Mouse (Mus musculus) cerebellum, postnatal 14 days (tissue): Measurements from ENCODE around the gene Rnf207.
A peak's percentile ranks its signal among the peaks of the same experiment; 100 is the strongest.

ENCODE experiments used
- DNase-seq, 2 experiments: peaks; one replicate each; pipeline ENCODE4 v3.0.0; 2021; ENCODE audit warnings: mixed read lengths in 2 of 2

The Rnf207 gene

DNA sequence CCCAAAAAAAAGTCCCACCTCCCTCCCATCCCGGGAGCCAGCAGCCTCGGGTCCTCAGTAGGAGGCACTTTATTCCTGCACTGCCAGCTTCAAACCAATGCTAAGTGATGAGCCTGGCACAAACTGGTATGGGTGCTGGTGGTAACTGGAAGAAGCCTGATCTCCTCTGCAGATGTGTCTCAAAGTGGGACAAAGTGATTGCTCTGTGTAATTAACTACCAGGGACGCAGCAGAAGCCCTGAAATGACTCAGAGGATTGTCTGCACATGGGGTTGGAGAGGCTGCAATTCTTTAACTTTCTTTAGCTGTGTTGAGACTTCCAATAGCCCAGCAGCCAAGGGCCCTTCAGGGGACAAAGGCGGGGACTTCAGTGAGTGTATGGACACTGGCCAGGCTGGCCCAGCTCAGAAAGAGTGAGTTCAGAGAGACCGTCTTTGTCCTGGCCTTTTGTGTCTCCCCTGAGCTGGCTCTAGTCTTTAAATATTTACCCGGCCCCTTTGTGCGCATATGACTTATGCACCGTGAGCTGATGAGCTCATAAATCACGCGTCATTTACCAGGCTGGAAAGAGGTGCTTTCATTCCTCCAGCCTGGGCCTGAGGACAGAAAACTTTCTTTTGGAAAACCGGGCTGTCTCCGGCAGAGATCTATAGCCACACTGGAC, 26.6 kb downstream of the Rnf207 start:
- no peak for DNase-seq

DNA sequence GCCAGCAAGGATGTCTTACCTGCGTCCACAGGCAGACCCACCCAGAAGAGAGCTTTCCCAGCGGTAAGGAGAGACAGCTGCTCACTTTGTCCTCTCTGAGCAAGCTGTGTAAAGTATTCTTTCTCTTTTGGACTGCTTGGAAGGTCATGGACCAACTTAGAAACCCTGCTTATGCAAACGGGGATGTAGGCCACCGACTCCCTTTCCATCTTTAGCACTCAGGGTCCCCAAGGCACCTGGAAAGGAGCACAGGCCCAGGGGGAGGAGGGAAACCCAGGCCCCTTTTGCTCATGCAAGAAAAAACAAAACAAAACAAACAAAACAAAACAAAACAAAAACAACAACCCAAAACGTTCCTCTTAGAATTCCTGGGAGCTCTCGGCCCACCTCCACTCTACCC, 27.2 kb downstream of the Rnf207 start, which contains the start of gene Hes3:
Gene Hes3 (minus strand): TSS at position 101 of the 400 bp plus-strand sequence.
- no peak for DNase-seq

DNA sequence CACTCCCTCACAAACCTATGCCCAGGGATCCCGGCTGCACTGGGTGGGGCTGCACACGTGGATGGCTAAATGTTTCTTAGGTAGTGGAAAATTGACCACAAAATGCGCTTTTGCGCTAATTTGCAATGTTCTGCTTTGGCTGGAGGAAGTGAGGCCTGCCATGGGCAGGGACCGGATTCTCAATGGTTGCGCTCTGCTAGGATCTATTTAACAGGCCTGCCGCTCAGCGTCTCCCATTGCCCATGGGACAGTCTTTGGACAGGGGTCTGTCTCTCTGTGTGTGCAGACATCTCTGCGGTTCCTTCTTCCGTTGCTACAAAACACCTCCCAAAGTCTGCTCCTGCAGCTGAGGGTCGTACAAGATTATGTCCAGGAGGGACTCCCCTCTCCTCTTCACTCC, 27.8 kb downstream of the Rnf207 start:
- no peak for DNase-seq

DNA sequence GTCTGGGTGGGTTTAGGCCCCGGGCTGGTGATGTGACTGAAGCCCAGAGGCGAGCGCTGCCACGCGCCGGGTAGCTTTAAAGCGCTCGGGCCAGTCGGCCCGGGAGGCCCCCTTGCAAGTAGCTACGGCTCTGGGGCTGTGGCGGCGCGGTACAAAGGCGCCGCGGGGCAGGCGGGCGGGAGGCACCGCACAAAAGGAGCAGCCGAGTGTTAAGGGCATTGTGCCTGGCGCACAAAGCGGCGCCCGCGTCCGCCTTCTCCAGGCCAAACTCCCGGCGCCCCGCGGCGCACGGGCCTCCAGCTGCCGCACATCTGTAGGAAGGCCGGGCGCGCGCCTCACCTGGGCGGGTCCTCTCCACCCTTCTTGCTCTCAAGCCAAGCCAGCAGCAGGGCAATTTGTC, 28.4 kb downstream of the Rnf207 start:
- no peak for DNase-seq

DNA sequence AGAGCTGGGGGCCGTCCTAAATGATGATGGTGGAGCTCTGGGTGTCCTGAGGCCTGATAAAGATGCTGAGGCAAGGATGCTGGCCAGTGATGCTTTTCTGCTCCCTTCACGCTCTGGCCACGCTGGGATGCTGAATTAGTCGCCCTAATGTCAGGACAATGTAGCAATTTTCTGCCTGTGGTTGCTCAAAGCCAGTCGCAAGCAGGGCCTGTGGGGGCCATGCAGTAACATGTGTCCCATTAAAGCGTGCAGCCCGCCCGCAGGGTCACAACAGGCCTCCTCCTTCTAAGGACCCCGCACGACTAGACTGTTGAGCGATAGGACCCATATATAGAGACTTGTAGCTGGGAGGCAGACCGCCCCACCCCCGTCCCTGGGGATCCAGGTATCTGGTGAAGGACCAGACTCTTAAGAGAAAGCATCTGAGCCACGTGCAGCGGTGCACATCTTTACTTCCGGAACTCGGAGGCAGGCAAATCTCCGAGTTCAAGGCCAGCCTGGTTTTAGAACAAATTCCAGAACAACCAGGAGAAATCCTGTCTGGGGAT, 30.3 kb downstream of the Rnf207 start:
- no peak for DNase-seq

DNA sequence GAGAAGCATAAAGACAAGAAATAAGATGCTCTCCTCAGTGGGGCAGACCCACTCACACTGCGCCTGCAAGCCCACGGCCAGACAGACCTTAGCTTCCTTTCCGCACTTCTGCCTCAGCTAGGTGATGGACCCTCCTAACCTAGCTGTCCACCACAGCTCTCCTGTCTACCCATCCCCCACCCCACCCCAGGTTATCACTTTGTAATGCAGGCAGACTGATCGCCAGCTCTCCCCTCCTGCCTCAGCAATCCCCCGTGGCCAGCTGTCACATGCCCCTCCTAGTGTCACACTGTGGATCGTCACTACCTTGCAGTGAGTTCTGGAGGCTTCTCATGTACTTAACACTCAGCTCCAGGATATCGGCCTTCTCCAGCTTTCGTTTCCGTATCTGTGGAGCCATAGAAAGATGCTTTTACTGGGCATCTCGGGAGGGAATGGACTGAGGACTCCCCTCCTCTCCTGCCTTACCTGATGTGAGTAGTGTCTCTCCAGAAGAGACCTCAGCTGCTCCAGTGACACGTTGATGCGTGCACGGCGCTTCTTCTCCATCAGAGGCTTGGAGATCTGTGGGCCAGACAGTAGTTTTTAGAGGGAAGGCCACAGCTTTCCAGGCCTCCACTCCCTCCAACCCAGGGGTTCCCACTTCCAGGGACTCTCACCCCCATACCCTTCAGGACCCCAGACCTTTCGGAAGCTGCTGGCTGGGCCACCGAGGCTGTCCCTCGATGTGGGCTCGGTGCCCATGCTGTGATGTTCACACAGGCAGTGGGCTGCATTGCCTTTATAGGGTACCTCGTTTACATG, 31.3 kb downstream of the Rnf207 start:
- no peak for DNase-seq

DNA sequence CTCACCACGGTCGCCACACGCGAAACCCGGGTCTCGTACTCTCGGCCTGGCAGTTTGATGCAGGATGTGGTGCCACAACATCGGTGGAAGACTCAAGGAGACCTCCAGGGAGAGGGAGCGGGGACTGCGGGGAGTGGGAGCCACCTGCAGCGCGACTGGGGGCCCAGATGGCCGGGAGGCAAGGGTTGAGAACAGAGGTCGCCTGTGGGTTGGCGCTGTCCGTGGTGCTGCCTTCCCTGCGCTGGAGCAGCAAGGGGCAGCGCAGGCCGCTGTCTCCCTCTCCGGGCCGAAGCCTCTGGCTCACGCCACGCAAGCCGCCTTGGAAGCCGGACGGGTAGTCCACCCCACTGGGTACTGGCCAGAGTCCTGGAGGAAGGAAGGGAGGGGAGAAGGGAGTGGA, 31.9 kb downstream of the Rnf207 start:
- peak in 1 of 2 experiments; percentile 36 for DNase-seq

DNA sequence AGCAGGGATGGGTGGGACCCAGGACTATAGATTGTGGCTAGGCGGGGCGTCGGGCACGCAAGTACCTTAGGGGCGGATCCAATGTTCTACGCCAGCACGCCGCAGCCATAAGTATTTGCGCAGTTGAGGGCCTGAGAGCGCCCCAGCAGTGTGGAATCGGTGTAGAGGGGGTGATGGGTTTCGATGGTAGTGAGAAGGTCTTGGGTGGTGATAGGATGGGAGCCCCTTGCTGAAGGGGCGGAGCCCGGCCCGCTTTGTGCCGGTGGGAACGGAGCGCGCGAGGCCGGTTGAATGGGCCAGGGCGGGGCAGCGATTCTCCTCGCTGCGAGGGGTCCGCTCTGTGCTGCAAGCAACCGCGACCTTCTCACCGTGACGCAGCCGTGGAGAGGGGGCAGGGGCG, 32.6 kb downstream of the Rnf207 start:
- DNase-seq: peak in 1 of 2 experiments; percentile 36

DNA sequence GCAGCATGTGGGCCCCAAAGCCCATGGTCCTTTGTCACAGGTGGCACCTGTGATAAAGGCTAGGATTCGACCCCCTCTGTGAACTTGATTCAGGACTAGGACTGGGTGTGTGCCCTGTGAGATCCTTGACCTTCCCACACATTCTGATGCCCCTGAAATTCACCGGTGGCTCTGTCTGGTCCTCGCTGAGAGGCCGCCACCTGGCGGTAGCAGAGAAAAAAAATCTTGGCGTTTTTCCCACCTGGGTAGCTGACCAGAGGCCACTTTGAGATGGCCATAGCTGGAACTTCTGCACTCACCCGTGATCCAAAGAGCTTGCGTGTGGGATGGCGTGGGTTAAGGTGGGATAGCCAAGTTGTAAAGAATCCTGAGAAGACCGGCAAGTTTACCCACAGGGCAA, 33.3 kb downstream of the Rnf207 start:
- peak; percentile 84 to 87 for DNase-seq

DNA sequence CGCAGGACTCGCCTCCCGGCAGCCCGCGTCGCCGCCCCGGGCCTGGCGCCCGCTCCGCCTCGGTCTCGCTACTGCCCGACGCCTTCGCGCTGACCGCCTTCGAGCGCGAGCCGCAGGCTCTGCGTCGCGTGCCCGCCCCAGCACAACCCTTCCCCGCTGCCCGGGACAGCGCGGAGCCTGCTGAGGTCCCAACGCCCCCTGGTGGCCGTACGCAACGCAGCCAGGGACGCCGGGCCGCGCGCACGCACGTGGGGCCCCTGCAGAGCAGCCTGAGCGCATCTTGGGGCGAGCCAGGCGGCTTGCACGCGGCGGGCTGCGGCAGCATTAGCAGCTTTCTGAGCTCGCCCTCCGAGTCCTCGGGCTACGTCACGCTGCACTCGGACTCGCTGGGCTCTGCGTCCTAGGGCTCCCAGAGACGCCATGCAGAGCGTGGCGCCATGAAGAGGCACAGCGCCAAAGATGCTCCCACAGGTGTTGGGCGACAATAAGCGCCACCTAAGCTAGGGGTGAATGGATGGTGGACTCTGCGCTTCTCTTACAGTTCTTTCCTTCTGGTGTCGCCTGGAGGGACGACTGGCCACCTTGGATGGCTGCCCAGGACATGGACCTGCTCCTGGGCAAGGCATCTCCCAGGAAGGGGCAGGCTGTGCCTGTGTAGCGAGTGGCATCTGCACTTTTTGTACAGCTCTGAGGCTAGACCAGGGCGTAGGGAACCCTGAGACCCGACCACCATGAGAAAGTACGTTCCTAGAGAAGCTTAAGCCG, 35.4 kb downstream of the Rnf207 start:
- peak; percentile 84 to 90 for DNase-seq

DNA sequence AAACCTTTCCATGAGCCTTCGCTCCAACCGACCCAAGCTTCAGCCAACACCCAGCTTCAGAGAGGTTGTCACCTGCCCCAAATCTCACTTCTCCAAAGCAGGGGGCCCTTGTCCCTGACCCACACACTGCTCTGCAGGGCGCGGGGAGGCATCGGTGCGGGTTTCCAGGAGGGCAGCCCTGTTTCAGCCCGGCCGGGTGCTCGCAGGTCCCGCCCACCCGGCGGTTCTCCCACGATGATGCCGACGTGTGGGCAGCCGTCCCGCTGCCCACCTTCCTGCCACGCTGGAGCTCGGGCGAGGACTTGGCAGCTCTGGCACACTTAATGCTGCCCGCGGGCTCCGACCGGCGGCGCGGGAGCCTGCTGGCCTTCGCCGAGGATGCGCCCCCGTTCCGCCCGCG, 36.1 kb downstream of the Rnf207 start:
- no peak for DNase-seq

DNA sequence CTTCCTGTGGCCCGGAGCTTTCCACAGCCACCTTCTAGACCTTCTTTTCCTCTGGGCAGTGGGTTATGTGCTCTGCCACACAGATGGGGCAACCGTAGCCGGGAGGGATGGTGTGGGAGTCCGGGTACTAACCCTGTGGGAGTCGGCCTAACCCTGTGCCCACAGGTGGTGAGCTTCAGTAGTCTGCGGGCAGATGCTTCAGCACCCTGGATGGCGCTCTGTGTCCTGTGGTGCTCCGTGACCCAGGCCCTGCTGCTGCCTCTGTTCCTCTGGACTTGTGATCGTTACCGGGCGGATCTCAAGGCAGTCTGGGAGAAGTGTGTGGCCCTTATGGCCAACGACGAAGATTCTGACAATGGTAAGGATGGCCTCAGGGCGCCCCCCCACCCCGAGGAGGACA, 37.2 kb downstream of the Rnf207 start:
- DNase-seq: no peak

DNA sequence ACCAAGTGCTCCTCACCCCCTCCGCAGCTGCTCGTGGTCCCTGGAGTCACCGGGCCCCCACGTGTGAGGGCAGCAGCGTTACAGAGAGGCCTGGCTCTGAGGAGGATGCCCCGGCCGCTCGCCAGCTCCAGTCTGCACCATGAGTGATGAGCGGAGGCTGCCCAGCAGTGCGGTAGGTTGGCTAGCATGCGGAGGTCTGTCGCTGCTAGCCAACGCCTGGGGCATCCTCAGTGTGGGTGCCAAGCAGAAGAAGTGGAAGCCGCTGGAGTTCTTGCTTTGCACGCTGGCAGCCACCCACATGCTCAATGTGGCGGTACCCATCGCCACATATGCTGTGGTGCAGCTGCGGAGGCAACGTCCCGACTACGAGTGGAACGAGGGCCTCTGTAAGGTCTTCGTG, 39.8 kb downstream of the Rnf207 start:
- peak; percentile 68 to 75 for DNase-seq

DNA sequence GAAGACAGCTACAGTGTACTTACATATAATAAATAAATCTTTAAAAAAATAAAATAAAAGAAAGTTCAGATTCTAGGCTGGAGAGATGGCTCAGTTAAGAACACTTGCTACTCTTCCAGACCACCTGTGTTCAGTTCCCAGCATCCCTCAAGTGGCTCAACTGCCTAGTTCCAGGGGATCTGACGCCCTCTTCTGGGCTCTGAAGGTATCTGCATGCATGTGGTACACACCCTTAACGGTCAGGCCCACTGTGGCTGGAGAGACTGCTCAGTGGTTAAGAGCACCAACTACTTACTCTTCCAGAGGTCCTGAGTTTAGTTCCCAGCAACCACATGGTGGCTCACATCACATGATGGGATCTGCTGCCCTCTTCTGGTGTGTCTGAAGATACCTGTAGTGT, 40.9 kb downstream of the Rnf207 start:
- DNase-seq: no peak

DNA sequence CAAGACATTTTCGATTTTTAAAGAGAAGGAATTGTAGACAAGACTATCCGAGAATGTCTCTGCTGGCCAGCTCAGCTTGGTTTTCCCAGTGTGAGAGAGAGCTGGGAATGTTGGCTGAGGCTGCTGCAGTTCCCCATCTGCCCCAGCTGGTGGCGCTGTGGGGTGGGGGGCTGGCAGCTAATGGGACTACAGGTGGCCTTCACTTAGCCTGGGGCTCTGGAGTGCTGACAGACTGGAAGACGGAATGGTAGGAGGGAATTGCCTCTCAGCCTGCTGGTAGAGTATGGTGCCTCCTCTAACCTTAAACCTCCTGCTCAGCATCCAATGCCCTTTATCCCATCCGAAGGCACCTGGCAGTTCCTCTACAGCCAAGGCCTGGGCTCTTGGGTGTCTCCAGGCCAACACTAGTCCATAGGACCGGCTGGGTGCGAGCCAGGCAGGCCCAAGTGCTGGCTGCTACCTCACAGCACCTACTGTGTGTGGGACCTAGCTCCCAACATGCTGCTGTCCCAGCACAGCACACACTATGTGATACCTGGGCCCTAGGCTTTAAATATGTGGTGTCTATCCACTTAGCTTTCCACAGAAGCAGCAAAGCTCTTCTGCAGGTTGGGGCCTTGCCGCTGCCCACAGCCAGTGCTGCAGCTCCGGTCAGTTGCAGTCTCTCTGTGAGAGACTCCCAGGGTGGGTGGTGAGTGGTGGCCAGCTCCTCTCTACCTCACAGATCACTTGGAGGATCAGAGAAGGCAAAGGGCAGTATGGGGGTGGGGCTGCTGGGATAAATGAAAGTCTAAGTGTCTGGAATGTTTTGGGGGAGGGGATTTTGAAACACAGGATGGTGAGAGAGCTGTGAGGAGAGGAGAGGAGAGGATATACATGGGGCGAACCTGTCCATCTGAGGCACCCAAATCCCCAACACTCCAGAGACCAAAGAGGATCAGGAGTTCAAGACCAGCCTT, 42.1 kb downstream of the Rnf207 start:
- DNase-seq: peak in 1 of 2 experiments; percentile 80

DNA sequence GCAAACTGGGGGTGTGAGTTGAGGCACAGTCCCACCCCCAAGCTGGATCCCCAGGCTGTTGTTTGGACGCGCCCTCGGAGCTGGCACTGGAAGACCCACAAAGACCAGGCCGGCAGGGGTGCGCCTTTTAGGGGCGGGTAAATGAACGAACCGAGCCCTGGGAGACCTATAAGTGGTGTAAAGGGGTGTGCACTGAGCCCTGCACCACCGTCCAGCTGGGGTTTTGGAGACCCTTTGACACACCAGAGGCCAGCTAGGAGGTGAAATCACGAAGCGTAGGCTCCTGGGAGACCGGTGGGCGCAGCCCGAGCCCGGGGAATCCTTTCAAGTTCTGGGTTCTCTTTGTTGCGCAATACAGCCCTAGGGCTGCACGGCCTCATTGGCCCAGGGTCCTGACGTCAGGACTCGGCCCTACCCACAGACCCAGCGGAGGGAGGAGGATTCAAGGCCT, 44.1 kb downstream of the Rnf207 start:
- DNase-seq: no peak

DNA sequence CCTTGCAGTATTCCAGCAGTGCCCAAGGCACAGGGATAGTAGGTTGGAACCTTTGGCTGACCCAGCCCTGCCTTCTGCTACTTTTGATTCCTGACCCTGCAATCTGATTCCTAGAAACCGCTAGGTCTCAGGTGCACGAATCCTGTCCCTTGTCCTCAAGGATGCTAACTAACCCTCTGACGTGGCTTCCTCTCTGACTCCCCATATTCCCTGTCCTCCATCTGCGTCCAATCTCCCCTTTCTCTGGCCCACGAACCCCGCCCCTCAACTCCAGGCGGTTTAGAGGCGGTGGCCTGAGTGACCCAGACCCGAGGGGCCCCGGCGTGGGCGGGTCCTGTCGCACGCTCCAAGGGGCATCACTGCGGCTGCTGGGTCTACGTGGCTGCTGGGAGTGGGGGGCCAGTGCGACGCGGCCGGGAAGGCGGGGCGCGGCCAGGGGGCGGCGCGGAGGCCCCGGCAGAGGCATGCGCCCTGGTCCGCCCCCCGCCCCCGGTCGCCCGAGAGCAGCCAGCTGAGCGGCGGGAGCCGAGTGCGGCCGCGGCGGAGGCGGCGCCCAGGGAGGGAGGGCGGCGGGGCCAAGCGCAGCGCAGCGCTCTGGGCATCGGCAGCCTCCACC, 45.1 kb downstream of the Rnf207 start, which contains the start of gene Gpr153:
Gene Gpr153 (plus strand): TSS at position 612 of the 616 bp plus-strand sequence.
- DNase-seq: peak in 1 of 2 experiments; percentile 40

DNA sequence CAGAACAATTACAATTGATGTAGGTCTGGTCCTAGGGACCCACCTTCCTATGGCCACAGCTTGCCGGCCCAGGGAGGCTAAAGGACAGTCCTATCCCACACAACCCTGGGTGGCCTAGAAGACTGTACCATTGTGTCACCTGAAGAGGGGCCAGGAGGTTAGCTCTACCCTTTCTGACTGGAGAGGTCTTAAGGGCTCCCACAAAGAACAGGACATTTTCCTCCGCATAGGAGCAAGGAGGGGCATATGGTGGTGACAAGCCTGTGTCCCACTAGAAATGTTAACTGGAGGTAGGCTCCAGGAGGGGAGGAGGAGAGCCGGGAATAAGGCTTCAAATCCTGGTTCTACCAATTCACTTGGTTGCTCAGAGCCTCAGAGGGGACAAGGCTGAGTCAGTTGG, 45.6 kb downstream of the Rnf207 start:
- DNase-seq: no peak

DNA sequence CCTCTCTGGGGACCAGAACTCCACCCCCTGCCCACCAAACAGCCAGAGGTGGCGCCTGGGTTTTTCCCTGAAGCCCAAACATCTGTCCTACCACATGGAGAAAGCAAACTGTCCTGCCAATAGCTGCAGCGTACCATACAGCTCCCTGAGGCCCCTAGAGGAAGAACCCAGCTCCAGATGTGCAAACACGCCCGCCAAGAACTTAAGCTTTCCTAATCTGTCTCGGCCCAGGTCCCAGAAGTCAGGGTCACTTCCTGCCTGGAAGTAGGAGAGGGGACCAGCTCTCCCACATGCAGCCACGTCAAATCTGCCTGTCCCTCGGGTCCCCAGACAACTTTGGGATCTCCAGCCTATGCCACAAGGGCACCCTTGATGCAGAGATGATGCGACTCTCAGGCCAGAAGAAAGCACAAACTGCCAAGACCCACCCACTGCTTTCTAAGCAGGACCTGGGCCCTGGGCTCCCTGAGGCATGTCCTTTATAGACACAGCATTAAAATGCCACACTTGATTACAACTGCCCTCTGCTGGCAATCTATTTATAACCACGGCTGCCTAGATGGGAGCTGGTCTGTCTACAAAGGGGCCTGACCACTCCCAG, 46.2 kb downstream of the Rnf207 start:
- DNase-seq: peak in 1 of 2 experiments; percentile 45

DNA sequence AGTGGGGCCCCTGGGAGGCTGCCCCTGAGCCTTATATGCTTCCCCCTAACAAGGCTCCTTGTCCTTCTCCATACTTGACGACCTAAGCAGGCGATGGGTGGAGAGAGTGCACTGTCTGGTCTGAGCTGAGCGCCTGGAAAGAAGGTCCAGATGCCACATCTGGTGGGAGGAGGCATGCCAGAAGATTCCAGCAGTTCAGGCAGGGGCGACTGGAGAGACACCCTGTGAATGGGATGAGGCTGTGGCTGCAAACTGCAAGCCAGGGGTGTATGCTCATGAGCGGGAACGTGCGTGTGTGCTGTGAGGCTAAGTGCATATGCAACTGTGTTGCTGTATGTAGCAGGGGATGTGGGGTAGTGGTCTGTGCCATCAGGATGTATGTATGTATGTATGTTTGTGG, 46.8 kb downstream of the Rnf207 start:
- DNase-seq: no peak

DNA sequence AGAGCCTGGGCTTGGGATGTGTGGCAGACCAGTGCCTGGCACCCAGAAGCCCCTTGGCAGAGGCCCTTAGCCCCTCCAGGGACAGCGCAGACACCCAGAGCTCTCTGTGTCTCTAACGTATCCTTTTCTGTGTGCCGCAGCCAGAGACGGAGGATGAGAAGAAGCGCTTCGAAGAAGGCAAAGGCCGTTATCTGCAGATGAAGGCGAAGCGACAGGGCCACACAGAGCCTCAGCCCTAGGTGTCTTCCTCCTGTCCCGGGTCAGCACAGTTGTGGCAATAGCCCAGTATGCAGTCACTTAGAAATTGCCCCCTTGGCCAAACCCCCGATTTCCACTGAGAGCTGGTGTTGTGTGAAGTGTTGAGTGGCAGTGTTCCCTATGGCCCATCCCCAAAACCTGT, 47.5 kb downstream of the Rnf207 start:
- no peak for DNase-seq
